Comparison of ENCODE assay signal across 17 mouse cellular contexts in genomic region chr17:36158264-36158663, GRCm38 (mm10). TPM values are rescaled to one million over a fixed set of nuclear protein-coding genes. Genes with fewer than 3 reads are reported as not detected.
DNase-seq lines count a peak whose midpoint lies in the region; ATAC-seq and TF ChIP-seq lines count a peak whose summit lies in the region.
"Not testable (repeated sequence)": the region's sequence is repeated elsewhere in the genome, so short reads cannot be mapped to it uniquely, and the experiment has no call there.
"Had no signal": no experiment of that assay in that cellular context is flagged by ENCODE, and none has a peak within 500 bp of the region (broad histone marks: within the 10 kb centered on the region; RNA-seq: fewer than 3 reads in every experiment).

No protein-coding gene starts in this region.

- H3K9me3 ChIP-seq in embryonic facial prominence, embryonic 12.5 days; forebrain, embryonic 15.5 days; heart, embryonic 15.5 days (replicated peaks); hindbrain, embryonic 16.5 days (ENCODE audit: control insufficient read depth, low read length); kidney, postnatal 0 days (replicated peaks; ENCODE audit: low read length); lung, embryonic 16.5 days (ENCODE audit: control insufficient read depth, low read length); midbrain, postnatal 0 days (ENCODE audit: low read length): not testable (repeated sequence)

- H3K27me3 ChIP-seq in embryonic facial prominence, embryonic 12.5 days, result peaks cover 79% of the 10 kb centered on the region
- H3K27me3 ChIP-seq in forebrain, embryonic 15.5 days, result peaks cover 65% of the 10 kb centered on the region
- H3K27me3 ChIP-seq in heart, embryonic 15.5 days, result peaks cover 83% of the 10 kb centered on the region
- peaks cover 57% of the 10 kb centered on the region for H3K27me3 ChIP-seq in hindbrain, embryonic 16.5 days (replicated peaks; ENCODE audit: control insufficient read depth, insufficient read depth, low read length)
- H3K27me3 ChIP-seq in kidney, postnatal 0 days (ENCODE audit: insufficient read depth, low read length), result peaks cover 42% of the 10 kb centered on the region
- peaks cover 18% of the 10 kb centered on the region for H3K27me3 ChIP-seq in lung, embryonic 16.5 days (ENCODE audit: control insufficient read depth, insufficient read depth, low read depth, low read length)
- peaks cover 45% of the 10 kb centered on the region for H3K27me3 ChIP-seq in midbrain, postnatal 0 days (ENCODE audit: insufficient read depth, low read length)

- H3K9ac ChIP-seq in embryonic facial prominence, embryonic 12.5 days; forebrain, embryonic 15.5 days (replicated peaks); heart, embryonic 15.5 days; hindbrain, embryonic 16.5 days (ENCODE audit: low read depth, low read length); kidney, postnatal 0 days (ENCODE audit: low read depth, low read length); midbrain, postnatal 0 days (replicated peaks; ENCODE audit: low read length, poor library complexity, severe bottlenecking): not testable (repeated sequence)
- peak overlapping the region; percentile 16; the same call in 1 of the 2 replicates for H3K9ac ChIP-seq in lung, embryonic 16.5 days (ENCODE audit: low read length)

- not testable (repeated sequence) for ATAC-seq in embryonic facial prominence, embryonic 12.5 days (ENCODE audit: insufficient number of reproducible peaks, insufficient read depth, low FRiP score, low TSS enrichment); forebrain, embryonic 15.5 days (replicated peaks); heart, embryonic 15.5 days (replicated peaks; ENCODE audit: insufficient number of reproducible peaks, insufficient read depth, low FRiP score, low read depth); hindbrain, embryonic 16.5 days; kidney, postnatal 0 days (replicated peaks; ENCODE audit: low FRiP score, low read depth); lung, embryonic 16.5 days (ENCODE audit: low read depth); midbrain, postnatal 0 days (ENCODE audit: low FRiP score)

- H3K4me3 ChIP-seq in embryonic facial prominence, embryonic 12.5 days, result peak overlapping the region; percentile 35; the same call in 1 of the 2 replicates
- peak overlapping the region; percentile 31; the same call in 1 of the 2 replicates for H3K4me3 ChIP-seq in forebrain, embryonic 15.5 days
- peak overlapping the region; percentile 41 for H3K4me3 ChIP-seq in heart, embryonic 15.5 days
- not testable (repeated sequence) for H3K4me3 ChIP-seq in hindbrain, embryonic 16.5 days (ENCODE audit: low read length); kidney, postnatal 0 days (replicated peaks; ENCODE audit: low read depth, low read length)
- H3K4me3 ChIP-seq in lung, embryonic 16.5 days (ENCODE audit: low read length), result peak overlapping the region; percentile 45
- H3K4me3 ChIP-seq in midbrain, postnatal 0 days (ENCODE audit: low read depth, low read length), result peak overlapping the region; percentile 30; the same call in 1 of the 2 replicates

- TF ChIP-seq CTCF in kidney, postnatal 0 days (IDR thresholded peaks at IDR 0.05; ENCODE audit: low read depth); midbrain, postnatal 0 days (IDR thresholded peaks at IDR 0.05): not testable (repeated sequence)

- peak overlapping the region; percentile 54 for H3K4me2 ChIP-seq in embryonic facial prominence, embryonic 12.5 days (replicated peaks)
- peak overlapping the region; percentile 46 for H3K4me2 ChIP-seq in forebrain, embryonic 15.5 days (replicated peaks)
- H3K4me2 ChIP-seq in heart, embryonic 15.5 days, result peak overlapping the region; percentile 64
- H3K4me2 ChIP-seq in hindbrain, embryonic 16.5 days (ENCODE audit: low read length), result peak overlapping the region; percentile 56
- peak overlapping the region; percentile 50; the same call in 1 of the 2 replicates for H3K4me2 ChIP-seq in kidney, postnatal 0 days (ENCODE audit: low read length)
- H3K4me2 ChIP-seq in lung, embryonic 16.5 days (ENCODE audit: low read depth, low read length), result peak overlapping the region; percentile 56
- H3K4me2 ChIP-seq in midbrain, postnatal 0 days (ENCODE audit: low read depth, low read length, poor library complexity, severe bottlenecking), result peak overlapping the region; percentile 41; the same call in 1 of the 2 replicates

- not testable (repeated sequence) for H3K36me3 ChIP-seq in embryonic facial prominence, embryonic 12.5 days; forebrain, embryonic 15.5 days; heart, embryonic 15.5 days; hindbrain, embryonic 16.5 days (ENCODE audit: control insufficient read depth, insufficient read depth, low read length); kidney, postnatal 0 days (ENCODE audit: insufficient read depth, low read length); lung, embryonic 16.5 days (ENCODE audit: control insufficient read depth, insufficient read depth, low read length); midbrain, postnatal 0 days (ENCODE audit: insufficient read depth, low read length)

- WGBS in embryonic facial prominence, embryonic 12.5 days, result 10% methylated on average over 11 of the region's 11 CpGs
- WGBS in forebrain, embryonic 15.5 days, result 8% methylated on average over 11 of the region's 11 CpGs
- WGBS in heart, embryonic 15.5 days, result 21% methylated on average over 11 of the region's 11 CpGs
- WGBS in hindbrain, embryonic 16.5 days, result 8% methylated on average over 11 of the region's 11 CpGs
- WGBS in kidney, postnatal 0 days, result 9% methylated on average over 11 of the region's 11 CpGs
- whole genome bisulfite sequencing in lung, embryonic 16.5 days, result 11% methylated on average over 11 of the region's 11 CpGs
- 9% methylated on average over 11 of the region's 11 CpGs for WGBS in midbrain, postnatal 0 days

- not testable (repeated sequence) for DNase-seq in kidney, postnatal 0 days (ENCODE audit: low spot score); midbrain, postnatal 0 days (ENCODE audit: low spot score)

- H3K4me1 ChIP-seq in embryonic facial prominence, embryonic 12.5 days; forebrain, embryonic 15.5 days; hindbrain, embryonic 16.5 days (ENCODE audit: control insufficient read depth, insufficient read depth, low read depth, low read length); kidney, postnatal 0 days (replicated peaks; ENCODE audit: insufficient read depth, low read length); lung, embryonic 16.5 days (replicated peaks; ENCODE audit: control insufficient read depth, insufficient read depth, low read length); midbrain, postnatal 0 days (ENCODE audit: insufficient read depth, low read length): not testable (repeated sequence)
- peaks cover 12% of the 10 kb centered on the region for H3K4me1 ChIP-seq in heart, embryonic 15.5 days (replicated peaks)

- not testable (repeated sequence) for H3K27ac ChIP-seq in embryonic facial prominence, embryonic 12.5 days; forebrain, embryonic 15.5 days (replicated peaks); heart, embryonic 15.5 days; hindbrain, embryonic 16.5 days (ENCODE audit: low read depth, low read length); kidney, postnatal 0 days; lung, embryonic 16.5 days (ENCODE audit: low read length); midbrain, postnatal 0 days (ENCODE audit: low read depth, low read length)

RNA-seq across cellular contexts. Expression of gene Gm8909, which starts 10.1 kb away (rescaled TPM):
- polyA plus RNA-seq in embryonic facial prominence, embryonic 12.5 days (2016; fragmentation: Nextera tagmentation; extraction: Ambion mirVana), result not detected in 2 replicates
- polyA plus RNA-seq in forebrain, embryonic 15.5 days (2015; fragmentation: Nextera tagmentation; extraction: Ambion mirVana), result not detected in 2 replicates
- polyA plus RNA-seq in heart, embryonic 15.5 days (2015; fragmentation: Nextera tagmentation; extraction: Ambion mirVana), result 0.84 and 1.8 TPM in 2 replicates
- polyA plus RNA-seq in hindbrain, embryonic 16.5 days (2015; fragmentation: Nextera tagmentation; extraction: Ambion mirVana), result not detected in 2 replicates
- not detected in 2 replicates for polyA plus RNA-seq in kidney, postnatal 0 days (2015; fragmentation: Nextera tagmentation; extraction: Ambion mirVana)
- polyA plus RNA-seq in lung, embryonic 16.5 days (2015; fragmentation: Nextera tagmentation; extraction: Ambion mirVana), result 24.5 and 27.5 TPM in 2 replicates
- not detected in 2 replicates for total RNA-seq in midbrain, postnatal 0 days (2014; rRNA removed)
- polyA plus RNA-seq in midbrain, postnatal 0 days (2015; fragmentation: Nextera tagmentation; extraction: Ambion mirVana), result not detected in 2 replicates
- total RNA-seq: adrenal gland, postnatal 25 days; gastrocnemius, postnatal 4 days; heart, postnatal 14 days; layer of hippocampus, postnatal 25 days; left cerebral cortex, postnatal 25 days; neutrophil, adult 5-6 weeks had no signal
- polyA plus RNA-seq: cortical plate, adult 2 months; liver, embryonic 15.5 days had no signal

RNA-seq across cellular contexts. Expression of gene Gm7030, which starts 29.0 kb away (rescaled TPM):
- polyA plus RNA-seq in embryonic facial prominence, embryonic 12.5 days (2016; fragmentation: Nextera tagmentation; extraction: Ambion mirVana), result not detected in 2 replicates
- polyA plus RNA-seq in forebrain, embryonic 15.5 days (2015; fragmentation: Nextera tagmentation; extraction: Ambion mirVana), result not detected in 2 replicates
- not detected in 2 replicates for polyA plus RNA-seq in heart, embryonic 15.5 days (2015; fragmentation: Nextera tagmentation; extraction: Ambion mirVana)
- not detected in 2 replicates for polyA plus RNA-seq in hindbrain, embryonic 16.5 days (2015; fragmentation: Nextera tagmentation; extraction: Ambion mirVana)
- not detected in 2 replicates for polyA plus RNA-seq in kidney, postnatal 0 days (2015; fragmentation: Nextera tagmentation; extraction: Ambion mirVana)
- polyA plus RNA-seq in lung, embryonic 16.5 days (2015; fragmentation: Nextera tagmentation; extraction: Ambion mirVana), result not detected in 2 replicates
- not detected in 2 replicates for total RNA-seq in midbrain, postnatal 0 days (2014; rRNA removed)
- not detected in 2 replicates for polyA plus RNA-seq in midbrain, postnatal 0 days (2015; fragmentation: Nextera tagmentation; extraction: Ambion mirVana)
- total RNA-seq: adrenal gland, postnatal 25 days; gastrocnemius, postnatal 4 days; heart, postnatal 14 days; layer of hippocampus, postnatal 25 days; left cerebral cortex, postnatal 25 days; monocyte, adult 5-6 weeks; neutrophil, adult 5-6 weeks had no signal
- polyA plus RNA-seq: activated CD4-positive, CD25-positive, alpha-beta regulatory T cell, adult 4 months; cortical plate, adult 2 months; liver, embryonic 15.5 days had no signal

RNA-seq across cellular contexts. Expression of gene H2-T3, which starts 31.8 kb away (rescaled TPM):
- polyA plus RNA-seq in embryonic facial prominence, embryonic 12.5 days (2016; fragmentation: Nextera tagmentation; extraction: Ambion mirVana), result not detected in 2 replicates
- polyA plus RNA-seq in forebrain, embryonic 15.5 days (2015; fragmentation: Nextera tagmentation; extraction: Ambion mirVana), result not detected in 2 replicates
- polyA plus RNA-seq in heart, embryonic 15.5 days (2015; fragmentation: Nextera tagmentation; extraction: Ambion mirVana), result 0.36 TPM in 1 of 2 replicates, not detected in the other
- polyA plus RNA-seq in hindbrain, embryonic 16.5 days (2015; fragmentation: Nextera tagmentation; extraction: Ambion mirVana), result not detected in 2 replicates
- polyA plus RNA-seq in kidney, postnatal 0 days (2015; fragmentation: Nextera tagmentation; extraction: Ambion mirVana), result not detected in 2 replicates
- polyA plus RNA-seq in lung, embryonic 16.5 days (2015; fragmentation: Nextera tagmentation; extraction: Ambion mirVana), result 0.80 and 1.1 TPM in 2 replicates
- not detected in 2 replicates for total RNA-seq in midbrain, postnatal 0 days (2014; rRNA removed)
- polyA plus RNA-seq in midbrain, postnatal 0 days (2015; fragmentation: Nextera tagmentation; extraction: Ambion mirVana), result not detected in 2 replicates
- total RNA-seq: adrenal gland, postnatal 25 days; layer of hippocampus, postnatal 25 days; left cerebral cortex, postnatal 25 days; monocyte, adult 5-6 weeks; neutrophil, adult 5-6 weeks had no signal
- polyA plus RNA-seq: cortical plate, adult 2 months; liver, embryonic 15.5 days had no signal

RNA-seq across cellular contexts. Expression of gene Gm19684, which starts 36.8 kb away (rescaled TPM):
- polyA plus RNA-seq in embryonic facial prominence, embryonic 12.5 days (2016; fragmentation: Nextera tagmentation; extraction: Ambion mirVana), result not detected in 2 replicates
- not detected in 2 replicates for polyA plus RNA-seq in forebrain, embryonic 15.5 days (2015; fragmentation: Nextera tagmentation; extraction: Ambion mirVana)
- polyA plus RNA-seq in heart, embryonic 15.5 days (2015; fragmentation: Nextera tagmentation; extraction: Ambion mirVana), result not detected in 2 replicates
- polyA plus RNA-seq in hindbrain, embryonic 16.5 days (2015; fragmentation: Nextera tagmentation; extraction: Ambion mirVana), result not detected in 2 replicates
- polyA plus RNA-seq in kidney, postnatal 0 days (2015; fragmentation: Nextera tagmentation; extraction: Ambion mirVana), result not detected in 2 replicates
- polyA plus RNA-seq in lung, embryonic 16.5 days (2015; fragmentation: Nextera tagmentation; extraction: Ambion mirVana), result not detected in 2 replicates
- total RNA-seq in midbrain, postnatal 0 days (2014; rRNA removed), result not detected in 2 replicates
- not detected in 2 replicates for polyA plus RNA-seq in midbrain, postnatal 0 days (2015; fragmentation: Nextera tagmentation; extraction: Ambion mirVana)
- total RNA-seq: gastrocnemius, postnatal 4 days; heart, postnatal 14 days; layer of hippocampus, postnatal 25 days; left cerebral cortex, postnatal 25 days had no signal
- polyA plus RNA-seq: cortical plate, adult 2 months; liver, embryonic 15.5 days had no signal
